ENCODE assay signal across 19 mouse cellular contexts in genomic region chr5:14951822-14952221, GRCm38 (mm10). TPM values are rescaled to one million over a fixed set of nuclear protein-coding genes. Genes with fewer than 3 reads are reported as not detected.
DNase-seq lines count a peak whose midpoint lies in the region; ATAC-seq and TF ChIP-seq lines count a peak whose summit lies in the region.
"Not testable (repeated sequence)": the region's sequence is repeated elsewhere in the genome, so short reads cannot be mapped to it uniquely, and the experiment has no call there.
"Had no signal": no experiment of that assay in that cellular context is flagged by ENCODE, and none has a peak within 500 bp of the region (broad histone marks: within the 10 kb centered on the region; RNA-seq: fewer than 3 reads in every experiment).

No protein-coding gene starts in this region.

- DNase-seq in G1E (ENCODE audit: low spot score); midbrain, embryonic 11.5 days (ENCODE audit: low spot score, missing footprints): not testable (repeated sequence)
- peak; percentile 13 for DNase-seq in forebrain, embryonic 10.5 days (ENCODE audit: extremely low spot score, low spot score)

- ATAC-seq in G1E (ENCODE audit: extremely low read depth, insufficient number of reproducible peaks, low FRiP score, poor library complexity, severe bottlenecking), result peak; percentile 40; the same call in 1 of the 2 replicates
- ATAC-seq in heart, embryonic 12.5 days (ENCODE audit: insufficient number of reproducible peaks, low FRiP score), result peak; percentile 70; the same call in 1 of the 2 replicates
- ATAC-seq in intestine, embryonic 15.5 days, result peak; percentile 53
- peak; percentile 44; the same call in 1 of the 2 replicates for ATAC-seq in limb, embryonic 13.5 days (ENCODE audit: low FRiP score, low read depth)
- ATAC-seq in midbrain, embryonic 11.5 days (ENCODE audit: low FRiP score), result peak; percentile 52
- peak; percentile 53; the same call in 1 of the 2 replicates for ATAC-seq in neural tube, embryonic 15.5 days (ENCODE audit: low FRiP score)

- not testable (repeated sequence) for H3K27me3 ChIP-seq in G1E (ENCODE audit: insufficient read depth, low read length); forebrain, embryonic 10.5 days (ENCODE audit: poor library complexity, severe bottlenecking); heart, embryonic 12.5 days (replicated peaks); intestine, embryonic 15.5 days (replicated peaks); limb, embryonic 13.5 days; midbrain, embryonic 11.5 days (ENCODE audit: control insufficient read depth, insufficient read depth, low read length); neural tube, embryonic 15.5 days (replicated peaks)

- H3K36me3 ChIP-seq in G1E (replicated peaks); forebrain, embryonic 10.5 days (replicated peaks); heart, embryonic 12.5 days; intestine, embryonic 15.5 days; limb, embryonic 13.5 days; midbrain, embryonic 11.5 days (ENCODE audit: control insufficient read depth, insufficient read depth, low read length); neural tube, embryonic 15.5 days: not testable (repeated sequence)

- not testable (repeated sequence) for H3K4me1 ChIP-seq in G1E (ENCODE audit: insufficient read depth, low read depth, low read length); forebrain, embryonic 10.5 days; heart, embryonic 12.5 days (replicated peaks); intestine, embryonic 15.5 days (replicated peaks); limb, embryonic 13.5 days; midbrain, embryonic 11.5 days (ENCODE audit: control insufficient read depth, insufficient read depth, low read length); neural tube, embryonic 15.5 days

- H3K27ac ChIP-seq in forebrain, embryonic 10.5 days; heart, embryonic 12.5 days (ENCODE audit: poor library complexity, severe bottlenecking); intestine, embryonic 15.5 days; limb, embryonic 13.5 days; midbrain, embryonic 11.5 days (ENCODE audit: low read depth, low read length); neural tube, embryonic 15.5 days (replicated peaks): not testable (repeated sequence)

- WGBS in forebrain, embryonic 10.5 days, result 71% methylated on average over 7 of the region's 7 CpGs
- 65% methylated on average over 7 of the region's 7 CpGs for WGBS in heart, embryonic 12.5 days
- WGBS in intestine, embryonic 15.5 days, result 62% methylated on average over 7 of the region's 7 CpGs
- WGBS in limb, embryonic 13.5 days, result 66% methylated on average over 7 of the region's 7 CpGs
- WGBS in midbrain, embryonic 11.5 days, result 70% methylated on average over 7 of the region's 7 CpGs
- WGBS in neural tube, embryonic 15.5 days, result 70% methylated on average over 7 of the region's 7 CpGs

- H3K4me2 ChIP-seq in heart, embryonic 12.5 days; intestine, embryonic 15.5 days (replicated peaks); limb, embryonic 13.5 days (replicated peaks); midbrain, embryonic 11.5 days; neural tube, embryonic 15.5 days: not testable (repeated sequence)

- H3K4me3 ChIP-seq in G1E (ENCODE audit: low read depth, low read length); forebrain, embryonic 10.5 days; heart, embryonic 12.5 days; intestine, embryonic 15.5 days (replicated peaks); limb, embryonic 13.5 days; midbrain, embryonic 11.5 days (ENCODE audit: low read depth, low read length); neural tube, embryonic 15.5 days (replicated peaks): not testable (repeated sequence)

- not testable (repeated sequence) for TF ChIP-seq CTCF in G1E (IDR thresholded peaks at IDR 0.05; ENCODE audit: low read depth, low read length)

- H3K9me3 ChIP-seq in G1E (replicated peaks); intestine, embryonic 15.5 days: not testable (repeated sequence)
- peaks cover 43% of the 10 kb centered on the region for H3K9me3 ChIP-seq in forebrain, embryonic 10.5 days
- peaks cover 15% of the 10 kb centered on the region for H3K9me3 ChIP-seq in heart, embryonic 12.5 days (replicated peaks)
- H3K9me3 ChIP-seq in limb, embryonic 13.5 days, result peaks cover 20% of the 10 kb centered on the region
- peaks cover 13% of the 10 kb centered on the region for H3K9me3 ChIP-seq in midbrain, embryonic 11.5 days (ENCODE audit: control insufficient read depth, low read length)
- H3K9me3 ChIP-seq in neural tube, embryonic 15.5 days (replicated peaks), result peaks cover 27% of the 10 kb centered on the region

- H3K9ac ChIP-seq in heart, embryonic 12.5 days; intestine, embryonic 15.5 days; limb, embryonic 13.5 days; midbrain, embryonic 11.5 days (ENCODE audit: low read length); neural tube, embryonic 15.5 days (replicated peaks): not testable (repeated sequence)

RNA-seq across cellular contexts. Expression of gene Speer4e, which starts 13.6 kb away (rescaled TPM):
- total RNA-seq in G1E (2014; fragmentation: Nextera tagmentation), result not detected in 2 replicates
- total RNA-seq in G1E (2017), result 0.11 TPM in 1 of 2 replicates, not detected in the other
- polyA plus RNA-seq in G1E (2012), result not detected in 2 replicates
- polyA plus RNA-seq in forebrain, embryonic 10.5 days (2016; fragmentation: Nextera tagmentation; extraction: Ambion mirVana), result not detected in 2 replicates
- polyA plus RNA-seq in heart, embryonic 12.5 days (2016; fragmentation: Nextera tagmentation; extraction: Ambion mirVana), result 0.10 and 0.17 TPM in 2 replicates
- not detected in 2 replicates for polyA plus RNA-seq in intestine, embryonic 15.5 days (2015; fragmentation: Nextera tagmentation; extraction: Ambion mirVana)
- polyA plus RNA-seq in limb, embryonic 13.5 days (2015; fragmentation: Nextera tagmentation; extraction: Ambion mirVana), result not detected in 2 replicates
- not detected in 2 replicates for polyA plus RNA-seq in midbrain, embryonic 11.5 days (2014; fragmentation: Nextera tagmentation; extraction: Ambion mirVana)
- polyA plus RNA-seq in neural tube, embryonic 15.5 days (2015; fragmentation: Nextera tagmentation; extraction: Ambion mirVana), result not detected in 2 replicates
- total RNA-seq: adrenal gland, postnatal 14 days; gastrocnemius, postnatal 25 days; heart, postnatal 4 days; layer of hippocampus, adult 8-10 months; left cerebral cortex, adult 18-20 months; left cerebral cortex, postnatal 4 days had no signal
- polyA plus RNA-seq: activated CD4-positive, CD25-positive, alpha-beta regulatory T cell, adult 4 months; embryonic facial prominence, embryonic 10.5 days; intestine, embryonic 14.5 days; liver, embryonic 16.5 days; midbrain, embryonic 10.5 days; Patski had no signal

RNA-seq across cellular contexts. Expression of gene Gm10354, which starts 26.9 kb away (rescaled TPM):
- total RNA-seq in G1E (2014; fragmentation: Nextera tagmentation) (not detected in 2 replicates), G1E (2017) (0.22 and 0.23 TPM in 2 replicates)
- polyA plus RNA-seq in G1E (2012), result not detected in 2 replicates
- polyA plus RNA-seq in forebrain, embryonic 10.5 days (2016; fragmentation: Nextera tagmentation; extraction: Ambion mirVana), result not detected in 2 replicates
- polyA plus RNA-seq in heart, embryonic 12.5 days (2016; fragmentation: Nextera tagmentation; extraction: Ambion mirVana), result 0.14 TPM in 1 of 2 replicates, not detected in the other
- polyA plus RNA-seq in intestine, embryonic 15.5 days (2015; fragmentation: Nextera tagmentation; extraction: Ambion mirVana), result not detected in 2 replicates
- not detected in 2 replicates for polyA plus RNA-seq in limb, embryonic 13.5 days (2015; fragmentation: Nextera tagmentation; extraction: Ambion mirVana)
- not detected in 2 replicates for polyA plus RNA-seq in midbrain, embryonic 11.5 days (2014; fragmentation: Nextera tagmentation; extraction: Ambion mirVana)
- polyA plus RNA-seq in neural tube, embryonic 15.5 days (2015; fragmentation: Nextera tagmentation; extraction: Ambion mirVana), result not detected in 2 replicates
- total RNA-seq: adrenal gland, postnatal 14 days; gastrocnemius, postnatal 25 days; heart, postnatal 4 days; layer of hippocampus, adult 8-10 months; left cerebral cortex, adult 18-20 months; left cerebral cortex, postnatal 4 days had no signal
- polyA plus RNA-seq: activated CD4-positive, CD25-positive, alpha-beta regulatory T cell, adult 4 months; embryonic facial prominence, embryonic 10.5 days; intestine, embryonic 14.5 days; liver, embryonic 16.5 days; midbrain, embryonic 10.5 days; Patski had no signal

RNA-seq across cellular contexts. Expression of gene Gm9758, which starts 37.1 kb away (rescaled TPM):
- total RNA-seq in G1E (2014; fragmentation: Nextera tagmentation) (not detected in 2 replicates), G1E (2017) (0.52 TPM in 1 of 2 replicates, not detected in the other)
- polyA plus RNA-seq in G1E (2012), result not detected in 2 replicates
- polyA plus RNA-seq in forebrain, embryonic 10.5 days (2016; fragmentation: Nextera tagmentation; extraction: Ambion mirVana), result not detected in 2 replicates
- polyA plus RNA-seq in heart, embryonic 12.5 days (2016; fragmentation: Nextera tagmentation; extraction: Ambion mirVana), result not detected in 2 replicates
- not detected in 2 replicates for polyA plus RNA-seq in intestine, embryonic 15.5 days (2015; fragmentation: Nextera tagmentation; extraction: Ambion mirVana)
- not detected in 2 replicates for polyA plus RNA-seq in limb, embryonic 13.5 days (2015; fragmentation: Nextera tagmentation; extraction: Ambion mirVana)
- not detected in 2 replicates for polyA plus RNA-seq in midbrain, embryonic 11.5 days (2014; fragmentation: Nextera tagmentation; extraction: Ambion mirVana)
- polyA plus RNA-seq in neural tube, embryonic 15.5 days (2015; fragmentation: Nextera tagmentation; extraction: Ambion mirVana), result not detected in 2 replicates
- total RNA-seq: adrenal gland, postnatal 14 days; gastrocnemius, postnatal 25 days; heart, postnatal 4 days; layer of hippocampus, adult 8-10 months; left cerebral cortex, adult 18-20 months; left cerebral cortex, postnatal 4 days had no signal
- polyA plus RNA-seq: activated CD4-positive, CD25-positive, alpha-beta regulatory T cell, adult 4 months; embryonic facial prominence, embryonic 10.5 days; intestine, embryonic 14.5 days; liver, embryonic 16.5 days; midbrain, embryonic 10.5 days; Patski had no signal
